Mouse (Mus musculus) left cerebral cortex, postnatal 10 days (tissue): ENCODE data around the gene Npas2. TPM values are rescaled to one million over a fixed set of nuclear protein-coding genes. Genes with fewer than 3 reads are reported as not detected.
A peak's percentile ranks its signal among the peaks of the same experiment; 100 is the strongest.

Experiments used
- DNase-seq, 2 experiments: peaks; one replicate each; pipeline ENCODE4 v3.0.0; 2021 to 2022; ENCODE audit warnings: low spot score in 2 of 2, mixed read lengths in 1 of 2; ENCODE audit errors: extremely low spot score in 1 of 2
- intact Hi-C: fragments of 180-260 bp; cut with DNase I; formaldehyde crosslinking; loops from one replicate; pipeline ENCODE4 v1.15.1; 2025
- total RNA-seq, 2 experiments: library from RNA; stranded (reverse); gene quantifications; 2 replicates each; pipeline ENCODE4 v1.2.3; 2021

Npas2 gene
- total RNA-seq, 2 experiments from 2014 or later: 39.9 to 41.8 TPM

DNA sequence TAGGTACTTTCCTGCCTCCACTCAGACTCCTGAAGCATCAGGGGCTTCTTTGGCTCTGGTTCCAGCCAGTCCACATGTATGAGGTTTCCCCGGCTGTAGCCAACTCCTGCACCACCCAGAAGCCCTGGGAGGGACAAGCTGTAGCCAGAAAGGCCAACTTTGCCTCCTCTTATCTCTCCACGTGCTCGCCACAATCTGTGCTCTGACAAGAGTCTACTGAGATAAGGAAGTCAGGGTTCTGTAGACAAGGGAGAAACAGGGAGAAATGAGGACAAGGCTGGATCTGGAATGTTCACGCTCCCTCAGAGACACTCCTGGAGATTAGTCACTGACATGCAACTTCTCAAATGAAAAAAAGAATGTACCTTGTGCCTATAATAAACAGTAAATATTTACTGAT is 12.2 kb downstream of the Npas2 start:
- intact Hi-C loops: loop anchor here (10.0 kb wide), 1 partner anchor 319 kb away; no protein-coding TSS in a partner anchor
- DNase-seq: no peak

DNA sequence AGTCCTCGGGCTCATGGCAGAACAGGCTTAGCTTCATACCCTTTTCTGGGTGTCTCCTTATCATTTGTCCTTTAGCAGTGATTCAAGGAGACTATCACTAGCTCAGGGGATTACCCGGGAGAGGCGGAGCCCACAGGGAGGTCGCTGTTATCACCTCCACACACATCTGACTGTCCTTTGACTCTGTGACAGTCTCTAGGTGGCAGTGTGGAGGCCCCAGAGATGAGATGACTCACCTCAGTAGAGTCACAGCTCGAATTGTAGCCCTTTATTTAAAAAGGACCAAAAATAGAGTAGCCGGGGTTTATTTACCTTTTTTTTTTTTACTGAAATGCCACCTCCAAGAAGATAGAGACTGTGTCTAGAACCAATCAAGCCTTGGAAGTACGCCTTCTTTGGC is 13.4 kb downstream of the Npas2 start:
- intact Hi-C loops: loop anchor here (10.0 kb wide), 1 partner anchor 318 kb away; no protein-coding TSS in a partner anchor
- no peak for DNase-seq

DNA sequence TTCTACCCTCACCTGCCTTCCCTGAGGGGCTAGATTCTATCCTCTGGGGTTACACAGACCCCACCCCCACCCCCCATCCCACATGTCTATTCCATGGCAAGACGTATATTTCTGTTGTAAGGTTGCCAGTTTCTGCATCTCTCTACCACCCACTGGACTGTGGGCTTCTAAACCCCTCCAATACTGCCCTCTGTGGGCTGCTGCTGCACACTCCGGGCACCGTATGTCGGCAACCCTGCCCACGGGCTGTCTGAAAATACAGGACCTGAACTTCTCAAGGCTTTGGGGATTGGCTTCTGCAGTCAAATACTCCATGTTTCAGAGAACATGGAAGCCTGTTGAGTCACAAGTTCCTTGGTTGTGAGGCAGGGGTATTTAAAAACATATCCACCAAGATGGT is 17.4 kb downstream of the Npas2 start:
- no peak for DNase-seq
- intact Hi-C loops: no loop called here

DNA sequence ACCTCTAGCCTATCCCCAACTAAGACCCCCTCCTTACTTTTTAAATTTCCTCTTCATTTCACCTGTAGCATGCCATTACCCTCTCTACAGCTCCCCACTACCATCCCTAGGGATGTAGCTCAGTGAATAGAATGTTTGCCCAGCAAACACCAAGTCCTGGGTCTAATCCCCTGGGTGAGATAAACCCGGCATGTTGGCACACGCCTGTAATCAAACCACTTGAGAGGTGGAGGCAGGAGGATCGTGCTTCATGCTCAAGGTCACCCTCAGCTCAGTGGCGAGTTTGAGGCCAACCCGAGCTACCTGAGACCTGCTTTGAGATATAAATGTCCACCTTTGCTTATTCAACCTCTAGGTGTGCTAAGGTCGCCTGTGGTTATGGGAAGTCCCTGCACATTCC is 19.5 kb downstream of the Npas2 start:
- intact Hi-C loops: no loop called here
- no peak for DNase-seq

DNA sequence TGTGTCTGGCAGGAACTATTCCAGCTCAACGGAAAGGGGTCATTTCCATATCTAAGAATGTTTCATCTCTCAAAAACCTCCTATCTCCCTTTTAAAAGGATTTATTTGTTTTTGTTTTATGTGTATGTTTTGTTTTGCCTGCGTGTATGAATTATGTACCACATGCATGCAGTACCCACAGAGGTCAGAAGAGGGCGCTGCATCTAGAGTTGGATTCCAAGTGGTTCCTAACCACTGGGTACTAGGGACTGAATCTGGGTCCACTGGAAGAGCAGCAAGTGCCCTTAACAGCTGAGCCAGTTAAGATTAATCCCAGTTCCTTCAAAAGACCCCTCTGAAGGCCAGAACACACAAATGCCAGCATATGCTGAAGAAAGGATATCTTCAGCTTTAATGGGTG is 24.1 kb downstream of the Npas2 start:
- DNase-seq: no peak
- intact Hi-C loops: no loop called here

DNA sequence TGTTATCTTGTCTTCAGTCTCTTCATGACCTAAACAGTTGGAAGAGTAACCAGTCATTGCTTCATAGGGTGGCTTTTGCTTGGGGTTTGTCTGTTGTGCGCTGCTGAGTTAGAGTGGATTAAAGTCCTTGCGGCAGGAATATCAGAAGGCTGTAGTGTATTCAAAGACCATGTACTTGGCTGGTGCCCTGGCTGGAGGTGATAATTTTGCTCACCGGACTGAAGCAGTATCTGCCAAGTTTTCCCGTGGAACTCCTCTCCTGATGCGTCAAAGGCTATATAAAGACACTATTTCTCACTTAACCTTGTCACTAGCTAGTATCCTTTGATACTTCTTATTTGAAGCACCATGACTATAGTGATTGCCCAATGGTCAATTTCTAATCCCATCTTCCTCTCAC is 34.9 kb downstream of the Npas2 start:
- intact Hi-C loops: no loop called here
- no peak for DNase-seq

DNA sequence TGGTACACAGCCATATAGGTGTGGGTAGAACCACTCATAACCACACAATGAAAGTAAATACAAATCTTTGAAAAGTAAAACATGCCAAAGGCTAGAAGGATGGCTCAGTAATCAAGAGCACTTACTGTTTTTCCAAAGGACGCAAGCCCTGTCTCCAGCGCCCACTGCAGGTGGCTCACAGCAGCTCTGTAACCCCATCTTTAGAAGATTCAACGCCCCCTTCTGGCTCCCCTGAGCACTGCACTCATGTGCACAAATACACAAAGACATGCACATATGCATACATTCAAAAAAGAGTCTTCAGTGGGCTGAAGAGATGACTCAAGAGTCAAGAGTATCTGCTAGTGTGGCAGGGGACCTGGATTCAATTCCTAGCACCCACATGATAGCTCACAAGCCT is 36.5 kb downstream of the Npas2 start:
- DNase-seq: no peak
- intact Hi-C loops: no loop called here

DNA sequence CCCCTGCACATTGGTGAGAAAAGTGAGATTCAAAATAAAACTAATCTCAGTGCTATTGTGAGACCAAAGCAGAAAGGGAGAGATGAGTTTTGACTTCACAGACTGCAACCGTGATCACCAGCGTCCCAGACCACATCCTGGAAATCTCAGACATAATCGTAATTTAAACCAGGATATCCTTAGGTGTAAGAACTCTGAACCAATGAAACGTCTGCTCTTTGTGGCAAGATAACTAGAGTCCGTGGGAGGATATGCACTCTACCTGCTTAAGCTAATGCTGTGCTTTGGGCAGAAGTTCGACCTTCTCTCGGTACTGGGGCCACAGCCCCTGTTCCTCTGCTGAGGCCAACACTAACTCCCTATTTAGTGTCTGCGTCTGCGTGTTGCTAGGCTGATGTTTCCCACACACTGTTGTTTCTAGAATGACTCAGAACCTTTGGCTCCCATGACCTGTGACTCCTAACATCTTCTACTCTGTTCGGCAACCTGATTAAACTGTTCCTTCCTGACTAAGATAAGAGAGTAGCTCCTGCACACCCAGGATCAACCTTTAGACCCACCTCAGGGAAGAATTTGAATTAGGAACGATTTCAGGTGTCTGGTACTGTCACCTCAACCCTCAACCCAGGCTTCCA is 41.4 kb downstream of the Npas2 start:
- no peak for DNase-seq
- intact Hi-C loops: no loop called here

DNA sequence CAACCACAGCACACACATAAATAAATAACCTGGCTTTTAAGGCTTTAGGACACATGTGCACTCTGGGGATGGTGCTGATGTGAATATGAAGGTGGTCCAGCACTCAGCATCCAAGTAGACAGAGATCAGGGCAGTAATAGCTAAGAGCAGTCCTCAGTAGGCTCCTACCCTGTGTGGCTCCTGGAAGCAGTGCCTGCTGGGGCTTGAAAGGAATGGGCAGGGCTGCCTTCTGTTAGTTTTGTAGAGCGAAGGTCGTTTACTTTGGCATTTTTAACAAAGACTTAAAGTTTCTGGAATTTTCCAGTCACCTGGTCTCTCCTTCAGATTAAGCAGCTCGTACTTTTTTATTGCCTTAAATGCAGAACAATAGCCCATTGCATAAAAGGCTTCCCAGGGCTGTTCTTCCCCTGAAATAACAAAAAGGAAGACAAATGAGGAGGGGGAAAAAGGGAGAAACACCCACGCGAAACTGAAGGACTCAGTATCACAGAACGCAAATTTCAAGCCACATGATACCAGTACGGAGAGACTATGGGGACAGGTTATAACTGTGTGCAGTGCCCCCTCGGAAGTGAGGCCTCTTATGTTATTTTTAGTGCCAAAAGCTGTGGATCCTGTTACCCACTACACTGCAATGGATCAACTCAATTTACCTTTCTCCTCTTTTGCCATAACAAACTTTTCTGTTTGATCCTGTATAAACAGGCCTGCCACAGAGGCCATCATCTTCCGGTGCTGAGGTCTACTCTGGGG is 44.1 kb downstream of the Npas2 start:
- DNase-seq: no peak
- intact Hi-C loops: no loop called here

DNA sequence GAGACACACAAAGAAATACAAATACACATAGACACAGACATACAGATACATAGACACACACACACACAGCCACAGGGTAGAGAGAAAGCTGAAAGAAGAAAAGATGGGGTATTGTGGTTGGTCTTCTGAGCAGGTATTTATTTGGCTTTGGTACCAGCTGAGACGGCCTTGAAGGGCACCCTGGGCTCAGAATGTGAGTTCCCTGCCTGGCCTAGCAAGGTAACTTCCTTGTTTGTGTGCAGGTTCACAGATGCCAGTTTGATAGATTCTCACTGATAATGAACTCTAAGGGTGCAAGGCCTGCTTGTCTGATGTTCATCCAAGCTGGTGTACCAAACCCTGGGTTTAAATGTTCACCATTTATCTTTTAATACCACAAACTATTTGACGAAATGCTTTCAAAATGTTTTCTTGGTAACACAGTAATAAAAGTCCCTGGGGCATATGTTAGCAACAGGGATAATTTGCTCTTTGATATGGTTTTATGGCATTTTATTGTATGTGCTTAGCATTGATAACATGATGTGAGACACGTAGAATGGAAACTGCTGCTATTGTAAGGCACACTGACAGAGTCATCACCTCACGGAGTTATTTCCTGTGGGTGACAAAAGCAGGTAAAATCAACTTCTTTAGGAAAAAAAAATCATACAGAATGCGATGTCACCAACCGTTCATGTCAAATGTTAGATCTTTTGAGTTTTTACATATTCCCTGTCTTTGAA is 47.5 kb downstream of the Npas2 start:
- intact Hi-C loops: no loop called here
- no peak for DNase-seq

DNA sequence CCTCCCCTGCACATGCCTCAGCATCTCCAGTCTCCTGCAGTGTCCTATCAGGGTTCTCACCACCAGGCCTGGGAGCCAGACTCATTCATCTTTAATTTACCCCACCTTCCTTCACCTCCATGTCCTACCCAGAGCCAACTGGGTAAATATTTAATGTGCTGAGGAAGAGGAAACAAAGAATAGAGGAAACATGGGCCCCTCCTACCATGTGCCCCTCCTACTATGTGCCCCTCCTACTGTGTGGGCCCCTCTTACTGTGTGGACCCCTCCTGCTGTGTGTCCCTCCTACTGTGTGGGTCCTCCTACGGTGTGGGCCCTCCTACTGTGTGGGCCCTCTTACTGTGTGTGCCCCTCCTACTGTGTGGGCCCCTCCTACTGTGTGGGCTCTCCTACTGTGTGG is 51.2 kb downstream of the Npas2 start:
- DNase-seq: no peak
- intact Hi-C loops: no loop called here

DNA sequence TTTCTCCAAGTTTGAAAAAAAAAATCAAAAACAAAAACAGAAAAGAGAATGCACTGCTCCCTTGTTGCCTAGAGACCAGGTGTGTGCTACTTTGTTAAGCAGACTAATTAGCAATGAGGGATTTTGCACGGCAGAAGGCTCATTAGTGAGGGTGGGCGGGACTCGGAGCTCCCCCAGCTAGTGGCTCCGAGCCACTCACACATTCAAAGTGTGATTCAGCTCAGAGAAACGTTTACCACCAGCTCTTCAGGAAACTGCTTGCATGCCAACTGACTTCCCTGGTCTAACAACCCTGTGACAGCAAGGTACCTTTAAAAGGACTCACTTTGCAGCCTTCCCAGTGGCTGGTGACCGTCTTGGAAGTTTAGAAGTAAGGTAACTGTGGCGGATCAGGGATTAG is 58.1 kb downstream of the Npas2 start:
- intact Hi-C loops: loop anchor here (10.0 kb wide), 1 partner anchor 73 kb away; no protein-coding TSS in a partner anchor
- DNase-seq: peak in 1 of 2 experiments; percentile 42

DNA sequence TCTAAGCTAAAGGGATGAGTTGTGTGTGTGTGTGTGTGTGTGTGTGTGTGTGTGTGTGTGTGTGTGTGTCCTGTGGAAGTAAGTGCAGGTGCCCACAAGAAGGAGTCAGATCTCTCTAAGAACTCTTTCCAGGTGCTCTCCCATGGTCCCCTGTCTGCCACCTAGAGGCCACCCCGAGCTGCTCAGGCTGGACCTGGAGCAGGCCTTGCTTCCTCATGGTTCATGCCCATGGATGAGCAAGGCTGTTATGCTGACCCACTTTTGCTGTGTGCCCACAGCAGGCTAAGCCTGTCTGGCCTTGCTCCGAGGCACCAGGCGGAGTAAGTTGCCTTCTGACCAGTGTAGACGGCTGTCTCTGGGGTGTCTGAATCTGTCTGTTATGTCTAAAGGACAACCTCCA is 60.2 kb downstream of the Npas2 start:
- DNase-seq: peak in 1 of 2 experiments; percentile 52
- intact Hi-C loops: loop anchor here (10.0 kb wide), 1 partner anchor 71 kb away; no protein-coding TSS in a partner anchor

DNA sequence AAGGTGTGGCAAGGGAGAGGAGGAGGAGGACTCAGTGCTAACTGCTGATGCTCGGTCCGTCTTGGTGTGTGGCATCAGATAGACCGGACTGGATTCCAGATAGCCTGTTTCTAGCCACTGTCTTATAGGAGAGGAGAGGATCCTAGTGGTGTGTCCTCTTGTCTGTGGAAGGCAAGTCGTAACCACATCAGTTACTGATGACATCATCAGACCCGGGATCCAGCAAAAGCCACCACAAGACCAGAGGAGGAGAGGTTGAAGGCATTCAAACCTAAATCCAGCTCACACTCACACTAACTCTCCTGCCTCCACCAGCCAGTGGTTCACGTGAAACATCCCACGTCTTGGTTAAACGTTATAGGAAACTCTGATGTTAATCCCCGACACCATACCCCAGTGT is 62.5 kb downstream of the Npas2 start:
- intact Hi-C loops: loop anchor here (10.0 kb wide), 1 partner anchor 69 kb away; no protein-coding TSS in a partner anchor
- no peak for DNase-seq

DNA sequence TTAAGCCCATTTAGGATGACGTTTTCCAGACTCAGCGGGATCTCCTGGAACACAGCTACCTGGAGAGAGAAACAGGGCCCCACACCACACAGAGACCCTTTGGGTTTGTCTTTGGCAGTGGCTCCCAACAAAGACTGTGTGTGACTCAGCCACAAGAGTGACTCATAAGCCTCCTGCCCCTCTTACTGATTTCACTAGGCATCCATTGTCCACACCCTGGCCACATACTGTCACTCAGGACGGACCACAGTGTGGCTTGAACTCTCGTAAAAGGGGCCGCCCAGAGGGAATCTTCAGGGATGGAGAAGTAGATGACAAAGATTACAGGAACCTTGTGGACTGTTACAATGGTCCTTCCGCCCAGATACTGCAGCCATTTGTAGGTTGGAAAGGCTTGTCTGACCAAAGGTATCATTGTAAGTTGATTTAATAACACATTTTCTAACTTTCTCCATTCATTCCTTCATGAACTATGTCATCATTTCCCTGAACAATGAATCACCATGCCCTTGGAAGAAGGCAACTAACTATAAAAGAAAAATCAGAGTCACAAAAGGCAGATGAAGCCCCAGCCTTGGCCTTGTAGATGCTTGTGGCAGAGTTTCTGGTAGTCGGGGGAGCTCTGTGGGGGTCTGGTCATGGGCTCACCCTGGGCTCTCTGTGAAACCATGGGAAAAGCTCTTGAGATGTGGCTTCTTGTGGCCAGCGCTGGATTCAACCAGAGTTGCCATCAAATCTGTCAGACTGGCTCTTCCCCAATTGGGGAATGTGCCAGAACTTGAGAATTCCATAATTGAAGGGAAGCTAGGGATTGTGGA is 63.2 kb downstream of the Npas2 start:
- intact Hi-C loops: loop anchor here (10.0 kb wide), 1 partner anchor 68 kb away; no protein-coding TSS in a partner anchor
- DNase-seq: peak in 1 of 2 experiments; percentile 25

DNA sequence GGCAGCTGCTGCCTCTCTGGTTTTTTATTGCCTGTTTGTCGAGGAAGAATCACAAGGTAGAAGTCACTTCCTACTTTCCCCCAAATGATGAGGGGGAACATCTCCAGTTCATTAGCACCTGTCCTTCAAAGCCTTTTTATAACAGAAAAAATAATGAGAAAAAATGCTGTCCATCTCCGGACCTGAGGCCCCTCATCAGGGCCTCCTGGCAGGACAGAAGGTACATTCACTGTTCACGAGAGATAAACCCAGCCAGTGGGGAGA is 63.7 kb downstream of the Npas2 start:
- intact Hi-C loops: loop anchor here (10.0 kb wide), 1 partner anchor 68 kb away; no protein-coding TSS in a partner anchor
- no peak for DNase-seq

DNA sequence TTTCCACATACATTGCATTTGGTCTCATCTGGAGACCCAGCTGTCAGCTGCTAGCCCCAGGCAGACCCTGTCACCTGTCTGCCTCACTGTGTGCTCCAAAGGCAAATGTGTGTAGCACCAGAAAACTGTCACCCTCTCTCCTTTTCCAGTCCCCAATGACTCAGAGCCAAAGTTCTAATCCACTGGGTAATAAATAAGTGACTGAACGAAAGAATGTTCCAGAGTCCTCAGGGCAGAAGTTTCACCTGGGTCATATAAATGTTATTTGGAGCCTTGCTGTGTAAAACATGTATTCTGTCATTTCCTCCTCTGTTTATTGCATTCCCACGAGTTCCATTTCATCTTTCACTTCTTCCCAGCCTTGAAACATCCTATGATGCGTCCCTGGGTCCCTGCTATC is 66.1 kb downstream of the Npas2 start:
- intact Hi-C loops: loop anchor here (10.0 kb wide), 1 partner anchor 65 kb away; no protein-coding TSS in a partner anchor
- DNase-seq: no peak

DNA sequence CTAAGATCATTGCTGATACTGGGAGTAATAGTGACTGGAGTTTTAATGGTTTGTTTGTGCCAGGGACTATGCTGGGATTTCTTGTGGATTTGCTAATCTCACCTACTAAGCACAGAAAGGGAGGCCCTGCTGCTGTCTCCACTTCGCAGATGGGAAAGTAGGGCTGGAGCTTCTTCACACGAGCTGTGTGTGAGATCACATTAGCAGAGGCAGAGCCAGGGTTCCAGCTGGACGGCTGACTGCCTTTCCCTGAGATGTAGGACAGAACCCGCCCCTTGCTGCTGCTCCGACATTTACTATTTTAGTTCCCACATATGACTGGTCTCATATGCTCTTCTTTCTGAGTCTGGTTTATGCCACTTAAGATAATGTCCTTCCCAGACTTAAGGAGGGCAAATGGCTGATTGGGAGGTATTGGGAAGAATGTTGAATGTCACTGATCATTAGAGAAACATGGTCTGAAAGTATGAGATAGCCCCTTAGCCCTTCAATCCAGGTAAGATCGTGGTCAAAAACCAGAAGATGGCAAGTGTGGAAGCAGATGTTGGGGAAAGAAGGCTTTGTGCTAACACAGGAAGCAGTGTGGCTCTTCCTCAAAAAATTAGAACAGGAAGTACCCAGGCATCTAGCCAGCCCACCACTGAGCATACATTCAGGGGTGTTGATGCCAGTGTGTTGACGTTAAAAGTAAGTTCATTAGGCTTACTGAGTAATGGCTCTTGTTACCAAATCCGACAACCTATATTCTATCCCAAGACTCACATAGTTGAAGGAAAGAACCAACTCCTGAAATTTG is 66.8 kb downstream of the Npas2 start:
- DNase-seq: no peak
- intact Hi-C loops: no loop called here
